Mouse (Mus musculus) CH12F3 (cell line): Measurements from ENCODE around the gene Gm15319.
"Not testable (repeated sequence)": the region's sequence is repeated elsewhere in the genome, so short reads cannot be mapped to it uniquely, and the experiment has no call there.

Source experiments
- in situ Hi-C: fragments of 300-500 bp; cut with MboI; formaldehyde crosslinking; loops from 2 replicates; pipeline ENCODE4 v1.14.3; 2020; ENCODE audit warnings: low sequenced_read_pairs

Gm15319 gene

GRCm38 (mm10) chr8:20297939-20298505 lies 65.0 kb downstream of the Gm15319 start:
- in situ Hi-C loops: not testable (repeated sequence)

- in situ Hi-C loops: not testable (repeated sequence)
These were observed 66.0 kb downstream of the Gm15319 start for GRCm38 (mm10) chr8:20296803-20297702.

- in situ Hi-C loops: not testable (repeated sequence)
These were observed 67.1 kb downstream of the Gm15319 start for GRCm38 (mm10) chr8:20295881-20296280.

- in situ Hi-C loops: not testable (repeated sequence)
These were observed 68.2 kb downstream of the Gm15319 start for GRCm38 (mm10) chr8:20294826-20295225.

- in situ Hi-C loops: not testable (repeated sequence)
These were observed 69.0 kb downstream of the Gm15319 start for GRCm38 (mm10) chr8:20293966-20294365.

- in situ Hi-C loops: not testable (repeated sequence)
These were observed 73.0 kb downstream of the Gm15319 start for GRCm38 (mm10) chr8:20290015-20290414.

GRCm38 (mm10) chr8:20288878-20289277 lies 74.1 kb downstream of the Gm15319 start:
- in situ Hi-C loops: not testable (repeated sequence)

GRCm38 (mm10) chr8:20287706-20288105 lies 75.3 kb downstream of the Gm15319 start:
- in situ Hi-C loops: not testable (repeated sequence)
